Mouse (Mus musculus): Measurements from ENCODE around the gene Itln1. TPM values are rescaled to one million over a fixed set of nuclear protein-coding genes. Genes with fewer than 3 reads are reported as not detected.

Gene Itln1
- polyA plus RNA-seq (2014; fragmentation: Nextera tagmentation; extraction: Ambion mirVana) = not detected in 2 replicates

- no peaks in the 10 kb centered on the region for H3K27me3 ChIP-seq (replicated peaks; ENCODE audit: control insufficient read depth, insufficient read depth, low read length)
- H3K27ac ChIP-seq (ENCODE audit: low read depth, low read length) = no peak within 1 kb of the TSS
- H3K9ac ChIP-seq (ENCODE audit: low read length) = no peak within 1 kb of the TSS
- H3K36me3 ChIP-seq (ENCODE audit: control insufficient read depth, insufficient read depth, low read length) = no peaks in the 10 kb centered on the region
- ATAC-seq (no peak), DNase-seq (ENCODE audit: low spot score) (no peak)
- H3K4me2 ChIP-seq (ENCODE audit: low read length) = no peak within 1 kb of the TSS
- 100% methylated on average over 1 of the region's 1 CpGs for WGBS
- H3K4me1 ChIP-seq (ENCODE audit: control insufficient read depth, insufficient read depth, low read length) = no peaks in the 10 kb centered on the region
- H3K9me3 ChIP-seq (replicated peaks; ENCODE audit: control insufficient read depth, low read length) = no peaks in the 10 kb centered on the region
- H3K4me3 ChIP-seq (ENCODE audit: low read depth, low read length) = no peak within 1 kb of the TSS
These were observed at the start of gene Itln1 for GRCm38 (mm10) chr1:171535194-171535593. Gene Itln1, minus strand, starts transcription at chr1:171535294.

- Histone ChIP-seq H3K4me3 (ENCODE audit: low read depth, low read length) (no peak overlapping the region), H3K27ac (ENCODE audit: low read depth, low read length) (no peak overlapping the region), H3K4me1 (ENCODE audit: control insufficient read depth, insufficient read depth, low read length) (no peaks in the 10 kb centered on the region), H3K36me3 (ENCODE audit: control insufficient read depth, insufficient read depth, low read length) (no peaks in the 10 kb centered on the region), H3K9me3 (replicated peaks; ENCODE audit: control insufficient read depth, low read length) (no peaks in the 10 kb centered on the region), H3K9ac (ENCODE audit: low read length) (no peak overlapping the region), H3K4me2 (ENCODE audit: low read length) (no peak overlapping the region), H3K27me3 (replicated peaks; ENCODE audit: control insufficient read depth, insufficient read depth, low read length) (no peaks in the 10 kb centered on the region)
- WGBS = 93% methylated on average over 2 of the region's 2 CpGs
- ATAC-seq (no peak), DNase-seq (ENCODE audit: low spot score) (no peak)
These were observed 49.5 kb upstream of the Itln1 start for GRCm38 (mm10) chr1:171584584-171584983.

- Histone ChIP-seq H3K36me3 (ENCODE audit: control insufficient read depth, insufficient read depth, low read length) (no peaks in the 10 kb centered on the region), H3K4me3 (ENCODE audit: low read depth, low read length) (no peak overlapping the region), H3K9ac (ENCODE audit: low read length) (no peak overlapping the region), H3K4me2 (ENCODE audit: low read length) (no peak overlapping the region), H3K27ac (ENCODE audit: low read depth, low read length) (no peak overlapping the region), H3K27me3 (replicated peaks; ENCODE audit: control insufficient read depth, insufficient read depth, low read length) (no peaks in the 10 kb centered on the region), H3K9me3 (replicated peaks; ENCODE audit: control insufficient read depth, low read length) (no peaks in the 10 kb centered on the region), H3K4me1 (ENCODE audit: control insufficient read depth, insufficient read depth, low read length) (no peaks in the 10 kb centered on the region)
- WGBS = 86% methylated on average over 7 of the region's 7 CpGs
- ATAC-seq (no peak), DNase-seq (ENCODE audit: low spot score) (no peak)
These were observed 42.1 kb upstream of the Itln1 start for GRCm38 (mm10) chr1:171577168-171577567.

- H3K4me2 ChIP-seq (ENCODE audit: low read length) = no peak overlapping the region
- DNase-seq (ENCODE audit: low spot score) = no peak
- 53% methylated on average over 2 of the region's 2 CpGs for WGBS
- ATAC-seq = no peak
- H3K36me3 ChIP-seq (ENCODE audit: control insufficient read depth, insufficient read depth, low read length) = no peaks in the 10 kb centered on the region
- H3K27ac ChIP-seq (ENCODE audit: low read depth, low read length) = no peak overlapping the region
- H3K27me3 ChIP-seq (replicated peaks; ENCODE audit: control insufficient read depth, insufficient read depth, low read length) = no peaks in the 10 kb centered on the region
- no peaks in the 10 kb centered on the region for H3K4me1 ChIP-seq (ENCODE audit: control insufficient read depth, insufficient read depth, low read length)
- H3K9ac ChIP-seq (ENCODE audit: low read length) = no peak overlapping the region
- H3K4me3 ChIP-seq (ENCODE audit: low read depth, low read length) = no peak overlapping the region
- H3K9me3 ChIP-seq (replicated peaks; ENCODE audit: control insufficient read depth, low read length) = no peaks in the 10 kb centered on the region
These were observed 33.3 kb upstream of the Itln1 start for GRCm38 (mm10) chr1:171568436-171568835.

- H3K4me2 ChIP-seq (ENCODE audit: low read length) = no peak overlapping the region
- no peak overlapping the region for H3K9ac ChIP-seq (ENCODE audit: low read length)
- no peaks in the 10 kb centered on the region for H3K4me1 ChIP-seq (ENCODE audit: control insufficient read depth, insufficient read depth, low read length)
- DNase-seq (ENCODE audit: low spot score) (peak; percentile 68), ATAC-seq (peak; percentile 67; the same call in 1 of the 2 replicates)
- H3K27me3 ChIP-seq (replicated peaks; ENCODE audit: control insufficient read depth, insufficient read depth, low read length) = no peaks in the 10 kb centered on the region
- no peaks in the 10 kb centered on the region for H3K36me3 ChIP-seq (ENCODE audit: control insufficient read depth, insufficient read depth, low read length)
- H3K4me3 ChIP-seq (ENCODE audit: low read depth, low read length) = no peak overlapping the region
- WGBS = 23% methylated on average over 8 of the region's 8 CpGs
- H3K9me3 ChIP-seq (replicated peaks; ENCODE audit: control insufficient read depth, low read length) = no peaks in the 10 kb centered on the region
- no peak overlapping the region for H3K27ac ChIP-seq (ENCODE audit: low read depth, low read length)
These were observed 31.7 kb upstream of the Itln1 start for GRCm38 (mm10) chr1:171566777-171567176.

GRCm38 (mm10) chr1:171565888-171566287 is 30.8 kb upstream of the Itln1 start:
- Histone ChIP-seq H3K9ac (ENCODE audit: low read length) (no peak overlapping the region), H3K4me3 (ENCODE audit: low read depth, low read length) (no peak overlapping the region), H3K4me1 (ENCODE audit: control insufficient read depth, insufficient read depth, low read length) (no peaks in the 10 kb centered on the region), H3K4me2 (ENCODE audit: low read length) (no peak overlapping the region), H3K27me3 (replicated peaks; ENCODE audit: control insufficient read depth, insufficient read depth, low read length) (no peaks in the 10 kb centered on the region), H3K9me3 (replicated peaks; ENCODE audit: control insufficient read depth, low read length) (no peaks in the 10 kb centered on the region), H3K36me3 (ENCODE audit: control insufficient read depth, insufficient read depth, low read length) (no peaks in the 10 kb centered on the region), H3K27ac (ENCODE audit: low read depth, low read length) (no peak overlapping the region)
- WGBS = 77% methylated on average over 4 of the region's 4 CpGs
- ATAC-seq = no peak
- no peak for DNase-seq (ENCODE audit: low spot score)

- Histone ChIP-seq H3K4me3 (ENCODE audit: low read depth, low read length) (no peak overlapping the region), H3K9me3 (replicated peaks; ENCODE audit: control insufficient read depth, low read length) (no peaks in the 10 kb centered on the region), H3K27me3 (replicated peaks; ENCODE audit: control insufficient read depth, insufficient read depth, low read length) (no peaks in the 10 kb centered on the region), H3K9ac (ENCODE audit: low read length) (no peak overlapping the region), H3K36me3 (ENCODE audit: control insufficient read depth, insufficient read depth, low read length) (no peaks in the 10 kb centered on the region), H3K4me1 (ENCODE audit: control insufficient read depth, insufficient read depth, low read length) (no peaks in the 10 kb centered on the region), H3K27ac (ENCODE audit: low read depth, low read length) (no peak overlapping the region), H3K4me2 (ENCODE audit: low read length) (no peak overlapping the region)
- 53% methylated on average over 3 of the region's 3 CpGs for WGBS
- ATAC-seq (0 out of 2 replicates have a peak, but pooled peaks have one; percentile 52), DNase-seq (ENCODE audit: low spot score) (peak; percentile 40)
These were observed 29.2 kb upstream of the Itln1 start for GRCm38 (mm10) chr1:171564247-171564646.

GRCm38 (mm10) chr1:171563042-171563441 is 27.9 kb upstream of the Itln1 start:
- H3K27me3 ChIP-seq (replicated peaks; ENCODE audit: control insufficient read depth, insufficient read depth, low read length) = no peaks in the 10 kb centered on the region
- no peak overlapping the region for H3K9ac ChIP-seq (ENCODE audit: low read length)
- H3K9me3 ChIP-seq (replicated peaks; ENCODE audit: control insufficient read depth, low read length) = no peaks in the 10 kb centered on the region
- H3K4me2 ChIP-seq (ENCODE audit: low read length) = no peak overlapping the region
- no peak for DNase-seq (ENCODE audit: low spot score)
- no peaks in the 10 kb centered on the region for H3K4me1 ChIP-seq (ENCODE audit: control insufficient read depth, insufficient read depth, low read length)
- H3K27ac ChIP-seq (ENCODE audit: low read depth, low read length) = no peak overlapping the region
- H3K4me3 ChIP-seq (ENCODE audit: low read depth, low read length) = no peak overlapping the region
- no peaks in the 10 kb centered on the region for H3K36me3 ChIP-seq (ENCODE audit: control insufficient read depth, insufficient read depth, low read length)
- no peak for ATAC-seq
- 80% methylated on average over 2 of the region's 2 CpGs for WGBS

GRCm38 (mm10) chr1:171561639-171562225 is 26.6 kb upstream of the Itln1 start:
- Histone ChIP-seq H3K4me2 (ENCODE audit: low read length) (no peak overlapping the region), H3K27ac (ENCODE audit: low read depth, low read length) (no peak overlapping the region), H3K9ac (ENCODE audit: low read length) (no peak overlapping the region), H3K27me3 (replicated peaks; ENCODE audit: control insufficient read depth, insufficient read depth, low read length) (no peaks in the 10 kb centered on the region), H3K4me1 (ENCODE audit: control insufficient read depth, insufficient read depth, low read length) (no peaks in the 10 kb centered on the region), H3K4me3 (ENCODE audit: low read depth, low read length) (no peak overlapping the region), H3K36me3 (ENCODE audit: control insufficient read depth, insufficient read depth, low read length) (no peaks in the 10 kb centered on the region), H3K9me3 (replicated peaks; ENCODE audit: control insufficient read depth, low read length) (no peaks in the 10 kb centered on the region)
- DNase-seq (ENCODE audit: low spot score) = no peak
- no peak for ATAC-seq
- 69% methylated on average over 7 of the region's 11 CpGs for WGBS
